Mouse (Mus musculus): ENCODE results near the gene Dennd6b. TPM values are rescaled to one million over a fixed set of nuclear protein-coding genes. Genes with fewer than 3 reads are reported as not detected.

Gene Dennd6b
- polyA plus RNA-seq (2011; ENCODE audit: insufficient read depth, insufficient read length, low read depth, missing spikeins) = 9.1 and 10.0 TPM in 2 replicates

- no peaks in the 10 kb centered on the region for H3K9me3 ChIP-seq (replicated peaks; ENCODE audit: control insufficient read depth, insufficient read depth, low read length, poor library complexity, severe bottlenecking)
- TF ChIP-seq POLR2A (IDR thresholded peaks at IDR 0.05; ENCODE audit: insufficient read depth, low read length) (no peak), EP300 (IDR thresholded peaks at IDR 0.05; ENCODE audit: insufficient read depth, low read depth, low read length) (no peak), CTCF (IDR thresholded peaks at IDR 0.05; ENCODE audit: low read depth, low read length) (peak; percentile 58)
These were observed at the start of gene Dennd6b for GRCm38 (mm10) chr15:89196313-89196706. TSS of gene Dennd6b (minus strand) at chr15:89196496.

GRCm38 (mm10) chr15:89241025-89241424 lies 44.7 kb upstream of the Dennd6b start:
- H3K4me3 ChIP-seq (ENCODE audit: low read depth, low read length) = no peak overlapping the region
- H3K27ac ChIP-seq (ENCODE audit: insufficient read depth, low read length) = no peak overlapping the region
- H3K27me3 ChIP-seq (ENCODE audit: control insufficient read depth, insufficient read depth, low read length, poor library complexity, severe bottlenecking) = no peaks in the 10 kb centered on the region
- no peaks in the 10 kb centered on the region for H3K4me1 ChIP-seq (ENCODE audit: control insufficient read depth, insufficient read depth, low read length)
- no peak overlapping the region for H3K9ac ChIP-seq (ENCODE audit: low read depth, poor library complexity, severe bottlenecking)
- no peaks in the 10 kb centered on the region for H3K9me3 ChIP-seq (replicated peaks; ENCODE audit: control insufficient read depth, insufficient read depth, low read length, poor library complexity, severe bottlenecking)
- no peak for TF ChIP-seq EP300 (IDR thresholded peaks at IDR 0.05; ENCODE audit: insufficient read depth, low read depth, low read length)
- TF ChIP-seq POLR2A (IDR thresholded peaks at IDR 0.05; ENCODE audit: insufficient read depth, low read length) = no peak
- no peak for TF ChIP-seq CTCF (IDR thresholded peaks at IDR 0.05; ENCODE audit: low read depth, low read length)
- no peaks in the 10 kb centered on the region for H3K36me3 ChIP-seq (ENCODE audit: control insufficient read depth, insufficient read depth, low read length, poor library complexity, severe bottlenecking)

More at GRCm38 (mm10) chr15:89196313-89196706, at the start of gene Dennd6b:
- no peaks in the 10 kb centered on the region for H3K36me3 ChIP-seq (ENCODE audit: control insufficient read depth, insufficient read depth, low read length, poor library complexity, severe bottlenecking)
- peak within 1 kb of the TSS; percentile 96 for H3K9ac ChIP-seq (ENCODE audit: low read depth, poor library complexity, severe bottlenecking)
- H3K4me3 ChIP-seq (ENCODE audit: low read depth, low read length) = peak within 1 kb of the TSS; percentile 97
- peak within 1 kb of the TSS; percentile 89 for H3K27ac ChIP-seq (ENCODE audit: insufficient read depth, low read length)
- no peaks in the 10 kb centered on the region for H3K27me3 ChIP-seq (ENCODE audit: control insufficient read depth, insufficient read depth, low read length, poor library complexity, severe bottlenecking)
- no peaks in the 10 kb centered on the region for H3K4me1 ChIP-seq (ENCODE audit: control insufficient read depth, insufficient read depth, low read length)

GRCm38 (mm10) chr15:89239751-89240392 lies 43.6 kb upstream of the Dennd6b start:
- H3K9me3 ChIP-seq (replicated peaks; ENCODE audit: control insufficient read depth, insufficient read depth, low read length, poor library complexity, severe bottlenecking) = no peaks in the 10 kb centered on the region
- no peak overlapping the region for H3K27ac ChIP-seq (ENCODE audit: insufficient read depth, low read length)
- no peak overlapping the region for H3K9ac ChIP-seq (ENCODE audit: low read depth, poor library complexity, severe bottlenecking)
- no peaks in the 10 kb centered on the region for H3K27me3 ChIP-seq (ENCODE audit: control insufficient read depth, insufficient read depth, low read length, poor library complexity, severe bottlenecking)
- no peak for TF ChIP-seq POLR2A (IDR thresholded peaks at IDR 0.05; ENCODE audit: insufficient read depth, low read length)
- no peaks in the 10 kb centered on the region for H3K36me3 ChIP-seq (ENCODE audit: control insufficient read depth, insufficient read depth, low read length, poor library complexity, severe bottlenecking)
- H3K4me3 ChIP-seq (ENCODE audit: low read depth, low read length) = no peak overlapping the region
- H3K4me1 ChIP-seq (ENCODE audit: control insufficient read depth, insufficient read depth, low read length) = no peaks in the 10 kb centered on the region

GRCm38 (mm10) chr15:89234052-89234451 lies 37.8 kb upstream of the Dennd6b start:
- Histone ChIP-seq H3K4me1 (ENCODE audit: control insufficient read depth, insufficient read depth, low read length) (peaks cover 3% of the 10 kb centered on the region), H3K9ac (ENCODE audit: low read depth, poor library complexity, severe bottlenecking) (no peak overlapping the region), H3K27ac (ENCODE audit: insufficient read depth, low read length) (no peak overlapping the region), H3K4me3 (ENCODE audit: low read depth, low read length) (no peak overlapping the region), H3K27me3 (ENCODE audit: control insufficient read depth, insufficient read depth, low read length, poor library complexity, severe bottlenecking) (no peaks in the 10 kb centered on the region), H3K9me3 (replicated peaks; ENCODE audit: control insufficient read depth, insufficient read depth, low read length, poor library complexity, severe bottlenecking) (no peaks in the 10 kb centered on the region), H3K36me3 (ENCODE audit: control insufficient read depth, insufficient read depth, low read length, poor library complexity, severe bottlenecking) (no peaks in the 10 kb centered on the region)
- TF ChIP-seq POLR2A (IDR thresholded peaks at IDR 0.05; ENCODE audit: insufficient read depth, low read length) (no peak), CTCF (IDR thresholded peaks at IDR 0.05; ENCODE audit: low read depth, low read length) (no peak), EP300 (IDR thresholded peaks at IDR 0.05; ENCODE audit: insufficient read depth, low read depth, low read length) (no peak)

GRCm38 (mm10) chr15:89233586-89233985 lies 37.3 kb upstream of the Dennd6b start:
- H3K4me1 ChIP-seq (ENCODE audit: control insufficient read depth, insufficient read depth, low read length) = peaks cover 3% of the 10 kb centered on the region
- TF ChIP-seq POLR2A (IDR thresholded peaks at IDR 0.05; ENCODE audit: insufficient read depth, low read length) (no peak), CTCF (IDR thresholded peaks at IDR 0.05; ENCODE audit: low read depth, low read length) (no peak), EP300 (IDR thresholded peaks at IDR 0.05; ENCODE audit: insufficient read depth, low read depth, low read length) (no peak)
- no peak overlapping the region for H3K9ac ChIP-seq (ENCODE audit: low read depth, poor library complexity, severe bottlenecking)
- no peaks in the 10 kb centered on the region for H3K27me3 ChIP-seq (ENCODE audit: control insufficient read depth, insufficient read depth, low read length, poor library complexity, severe bottlenecking)
- H3K27ac ChIP-seq (ENCODE audit: insufficient read depth, low read length) = no peak overlapping the region
- H3K4me3 ChIP-seq (ENCODE audit: low read depth, low read length) = no peak overlapping the region
- no peaks in the 10 kb centered on the region for H3K36me3 ChIP-seq (ENCODE audit: control insufficient read depth, insufficient read depth, low read length, poor library complexity, severe bottlenecking)
- no peaks in the 10 kb centered on the region for H3K9me3 ChIP-seq (replicated peaks; ENCODE audit: control insufficient read depth, insufficient read depth, low read length, poor library complexity, severe bottlenecking)

- Histone ChIP-seq H3K9ac (ENCODE audit: low read depth, poor library complexity, severe bottlenecking) (no peak overlapping the region), H3K4me1 (ENCODE audit: control insufficient read depth, insufficient read depth, low read length) (peaks cover 2% of the 10 kb centered on the region), H3K4me3 (ENCODE audit: low read depth, low read length) (no peak overlapping the region), H3K27ac (ENCODE audit: insufficient read depth, low read length) (no peak overlapping the region), H3K36me3 (ENCODE audit: control insufficient read depth, insufficient read depth, low read length, poor library complexity, severe bottlenecking) (no peaks in the 10 kb centered on the region), H3K27me3 (ENCODE audit: control insufficient read depth, insufficient read depth, low read length, poor library complexity, severe bottlenecking) (no peaks in the 10 kb centered on the region), H3K9me3 (replicated peaks; ENCODE audit: control insufficient read depth, insufficient read depth, low read length, poor library complexity, severe bottlenecking) (no peaks in the 10 kb centered on the region)
- TF ChIP-seq POLR2A (IDR thresholded peaks at IDR 0.05; ENCODE audit: insufficient read depth, low read length) (no peak), EP300 (IDR thresholded peaks at IDR 0.05; ENCODE audit: insufficient read depth, low read depth, low read length) (no peak), CTCF (IDR thresholded peaks at IDR 0.05; ENCODE audit: low read depth, low read length) (no peak)
These were observed 19.4 kb upstream of the Dennd6b start for GRCm38 (mm10) chr15:89215611-89216233.
